Mouse (Mus musculus) intestine, postnatal 0 days (tissue): Measurements from ENCODE around the gene Sephs2. TPM values are rescaled to one million over a fixed set of nuclear protein-coding genes. Genes with fewer than 3 reads are reported as not detected.

Experiments used
- ATAC-seq: fragments of 200-750 bp; cut with Nextera tagmentation; 2 replicates; pipeline ENCODE4 v1.8.0; 2017; ENCODE audit warnings: mild to moderate bottlenecking, moderate TSS enrichment, moderate library complexity
- H3K27ac ChIP-seq: fragments of 300-500 bp; sonication (generic); 2 replicates; pipeline ENCODE4 v1.5.1; 2014; ENCODE audit warnings: mild to moderate bottlenecking, low read depth, low read length, moderate library complexity
- H3K27me3 ChIP-seq: fragments of 300-500 bp; sonication (generic); replicated peaks from 2 replicates; pipeline ENCODE4 v1.6.1; 2014; ENCODE audit warnings: low read length, mixed read lengths; ENCODE audit not compliant: control insufficient read depth, insufficient read depth
- H3K36me3 ChIP-seq: fragments of 300-500 bp; sonication (generic); 2 replicates; pipeline ENCODE4 v1.6.1; 2014; ENCODE audit warnings: mild to moderate bottlenecking, moderate library complexity; ENCODE audit not compliant: control insufficient read depth, insufficient read depth
- H3K4me1 ChIP-seq: fragments of 300-500 bp; sonication (generic); replicated peaks from 2 replicates; pipeline ENCODE4 v1.6.1; 2014; ENCODE audit warnings: antibody characterized with exemption, low read length, mixed read lengths; ENCODE audit not compliant: control insufficient read depth, insufficient read depth
- H3K4me2 ChIP-seq: fragments of 300-500 bp; sonication (generic); replicated peaks from 2 replicates; pipeline ENCODE4 v1.6.1; 2014; ENCODE audit warnings: low read depth, mild to moderate bottlenecking, moderate library complexity
- H3K4me3 ChIP-seq: fragments of 300-500 bp; sonication (generic); 2 replicates; pipeline ENCODE4 v1.5.1; 2014; ENCODE audit warnings: low read depth, low read length
- H3K9ac ChIP-seq: fragments of 300-500 bp; sonication (generic); 2 replicates; pipeline ENCODE4 v1.6.1; 2014; ENCODE audit warnings: mild to moderate bottlenecking, low read depth, low read length
- H3K9me3 ChIP-seq: fragments of 300-500 bp; sonication (generic); 2 replicates; pipeline ENCODE4 v1.6.1; 2016; ENCODE audit warnings: mixed run types; ENCODE audit not compliant: control insufficient read depth
- CTCF ChIP-seq: sonication (generic); IDR thresholded peaks from 2 replicates; pipeline ENCODE4 v1.5.1; 2016; ENCODE audit warnings: low read depth, mild to moderate bottlenecking, control low read depth, antibody characterized with exemption, moderate library complexity
- WGBS: fragments of 180-500 bp; shearing (Covaris S2); extraction: QIAGEN DNeasy Blood & Tissue Kit; methylation state at CpG from one replicate; pipeline ENCODE4 v1.1.7; 2014; 5-methylcytosine and 5-hydroxymethylcytosine counted together
- polyA plus RNA-seq: library from polyadenylated mRNA; unstranded; fragments of >200 nt; fragmentation: Nextera tagmentation; extraction: Ambion mirVana; gene quantifications from 2 replicates; pipeline ENCODE4 v1.2.1, GENCODE M21; 2015

Sephs2 gene
- polyA plus RNA-seq, 1 experiment from 2014 or later: 335 TPM

GRCm38 (mm10) chr7:127273118-127273923, 534 bp downstream of the Sephs2 start:
- H3K36me3 ChIP-seq: peaks cover 12% of the 10 kb centered on the region
- H3K9me3 ChIP-seq: no peaks in the 10 kb centered on the region
- no peaks in the 10 kb centered on the region for H3K27me3 ChIP-seq
- H3K9ac ChIP-seq: peak overlapping the region; percentile 87
- peak overlapping the region; percentile 89 for H3K4me2 ChIP-seq
- no peak for ATAC-seq
- no peak for TF ChIP-seq CTCF
- H3K4me1 ChIP-seq: peaks cover 6% of the 10 kb centered on the region
- H3K27ac ChIP-seq: peak overlapping the region; percentile 91
- 11% methylated on average over 50 of the region's 50 CpGs for WGBS
- H3K4me3 ChIP-seq: peak overlapping the region; percentile 78

GRCm38 (mm10) chr7:127272566-127272965, 1.3 kb downstream of the Sephs2 start:
- Histone ChIP-seq H3K9me3 (no peaks in the 10 kb centered on the region), H3K27me3 (no peaks in the 10 kb centered on the region), H3K9ac (peak overlapping the region; percentile 87; the same call in 1 of the 2 replicates), H3K4me1 (no peaks in the 10 kb centered on the region; the same call in 1 of the 2 replicates), H3K36me3 (peaks cover 12% of the 10 kb centered on the region), H3K4me2 (peak overlapping the region; percentile 89), H3K27ac (peak overlapping the region; percentile 3; the same call in 1 of the 2 replicates), H3K4me3 (peak overlapping the region; percentile 78)
- no peak for ATAC-seq
- WGBS: 82% methylated on average over 15 of the region's 15 CpGs
- no peak for TF ChIP-seq CTCF

GRCm38 (mm10) chr7:127271093-127271492, 2.8 kb downstream of the Sephs2 start:
- Histone ChIP-seq H3K27me3 (no peaks in the 10 kb centered on the region), H3K4me3 (peak overlapping the region; percentile 78; the same call in 1 of the 2 replicates), H3K4me1 (no peaks in the 10 kb centered on the region; the same call in 1 of the 2 replicates), H3K9ac (no peak overlapping the region), H3K36me3 (peaks cover 12% of the 10 kb centered on the region), H3K4me2 (peak overlapping the region; percentile 89), H3K27ac (peak overlapping the region; percentile 69), H3K9me3 (no peaks in the 10 kb centered on the region)
- TF ChIP-seq CTCF: no peak
- WGBS: 73% methylated on average over 4 of the region's 4 CpGs
- ATAC-seq: no peak

- WGBS: 49% methylated on average over 5 of the region's 5 CpGs
- Histone ChIP-seq H3K36me3 (peaks cover 12% of the 10 kb centered on the region), H3K9me3 (no peaks in the 10 kb centered on the region), H3K4me3 (0 out of 2 replicates have a peak overlapping the region, but pooled peaks have one; percentile 78), H3K4me2 (peak overlapping the region; percentile 89), H3K27me3 (no peaks in the 10 kb centered on the region), H3K27ac (peak overlapping the region; percentile 69), H3K9ac (no peak overlapping the region), H3K4me1 (no peaks in the 10 kb centered on the region; the same call in 1 of the 2 replicates)
- TF ChIP-seq CTCF: no peak
- peak; percentile 57 for ATAC-seq
Measured at GRCm38 (mm10) chr7:127270666-127271065, 3.2 kb downstream of the Sephs2 start.

GRCm38 (mm10) chr7:127270256-127270655, 3.6 kb downstream of the Sephs2 start:
- H3K4me2 ChIP-seq: 0 out of 2 replicates have a peak overlapping the region, but pooled peaks have one; percentile 89
- peak; percentile 12; the same call in 1 of the 2 replicates for TF ChIP-seq CTCF
- H3K36me3 ChIP-seq: peaks cover 12% of the 10 kb centered on the region
- no peaks in the 10 kb centered on the region for H3K9me3 ChIP-seq
- H3K27me3 ChIP-seq: no peaks in the 10 kb centered on the region
- peak overlapping the region; percentile 66; the same call in 1 of the 2 replicates for H3K27ac ChIP-seq
- H3K4me3 ChIP-seq: no peak overlapping the region
- peak; percentile 7; the same call in 1 of the 2 replicates for ATAC-seq
- 71% methylated on average over 2 of the region's 2 CpGs for WGBS
- no peaks in the 10 kb centered on the region; the same call in 1 of the 2 replicates for H3K4me1 ChIP-seq
- H3K9ac ChIP-seq: no peak overlapping the region

GRCm38 (mm10) chr7:127263526-127263925, 10.3 kb downstream of the Sephs2 start:
- Histone ChIP-seq H3K4me3 (no peak overlapping the region), H3K4me1 (no peaks in the 10 kb centered on the region), H3K9me3 (no peaks in the 10 kb centered on the region), H3K9ac (no peak overlapping the region), H3K4me2 (no peak overlapping the region), H3K27me3 (no peaks in the 10 kb centered on the region), H3K27ac (no peak overlapping the region), H3K36me3 (no peaks in the 10 kb centered on the region)
- ATAC-seq: no peak
- 91% methylated on average over 3 of the region's 3 CpGs for WGBS
- 0 out of 2 replicates have a peak, but pooled peaks have one; percentile 8 for TF ChIP-seq CTCF
